Mouse (Mus musculus) embryo, embryonic 10 days (tissue): Measurements from ENCODE around the gene Prop1.

Experiments
- DNase-seq: peaks from one replicate; pipeline ENCODE4 v3.0.0-alpha.2; 2015; ENCODE audit warnings: low spot score

Gene Prop1

DNA sequence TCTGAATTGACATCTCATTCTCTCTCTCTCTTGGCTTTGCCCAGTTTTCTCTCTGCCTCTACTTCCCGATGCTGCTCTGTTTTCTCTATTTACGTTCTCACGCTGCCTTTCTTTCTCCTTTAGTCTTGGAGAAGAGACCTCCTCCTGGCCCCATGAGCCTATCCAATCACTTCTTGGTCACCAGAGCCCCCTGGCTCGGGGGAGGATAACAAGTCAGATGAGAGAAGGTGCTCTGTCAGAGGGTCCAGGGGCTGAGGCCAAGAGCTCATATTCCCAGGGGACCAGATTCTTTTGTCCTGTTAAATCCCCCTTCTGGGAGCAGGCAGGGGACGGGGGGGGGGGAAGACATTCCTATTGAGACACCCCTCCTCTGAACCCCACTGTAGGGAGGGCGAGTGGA, at the start of gene Prop1:
Gene Prop1, minus strand, starts transcription at position 101 of the 400 bp plus-strand sequence.
- no peak for DNase-seq

GRCm38 (mm10) chr11:51003296-51003695, 49.7 kb upstream of the Prop1 start, which contains the start of gene Olfr51:
Gene Olfr51, plus strand, starts transcription at chr11:51003596.
- DNase-seq: no peak

GRCm38 (mm10) chr11:50981667-50982066, 28.1 kb upstream of the Prop1 start, which contains the start of gene Olfr1377:
Gene Olfr1377, plus strand, starts transcription at chr11:50981967.
- DNase-seq: no peak

DNA sequence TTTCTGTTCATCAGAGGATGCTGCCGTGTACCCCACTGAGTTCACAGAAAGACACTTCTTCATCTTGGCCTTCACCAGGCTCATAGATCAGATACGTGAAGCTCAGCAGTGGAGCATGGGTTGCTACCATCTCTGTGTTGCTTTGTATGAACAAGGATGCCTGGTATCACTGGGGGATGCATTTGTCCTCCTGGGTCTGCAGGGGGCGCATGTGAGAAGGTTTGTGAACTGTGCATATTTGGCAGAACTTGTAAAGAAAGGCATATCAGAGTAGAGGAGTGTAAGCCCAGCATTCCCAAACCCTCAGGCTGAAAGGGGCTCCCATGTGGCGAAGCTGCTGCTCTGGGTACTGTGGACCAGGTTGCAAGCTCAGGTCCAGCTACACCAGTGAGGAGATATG, 23.7 kb upstream of the Prop1 start:
- DNase-seq: no peak

DNA sequence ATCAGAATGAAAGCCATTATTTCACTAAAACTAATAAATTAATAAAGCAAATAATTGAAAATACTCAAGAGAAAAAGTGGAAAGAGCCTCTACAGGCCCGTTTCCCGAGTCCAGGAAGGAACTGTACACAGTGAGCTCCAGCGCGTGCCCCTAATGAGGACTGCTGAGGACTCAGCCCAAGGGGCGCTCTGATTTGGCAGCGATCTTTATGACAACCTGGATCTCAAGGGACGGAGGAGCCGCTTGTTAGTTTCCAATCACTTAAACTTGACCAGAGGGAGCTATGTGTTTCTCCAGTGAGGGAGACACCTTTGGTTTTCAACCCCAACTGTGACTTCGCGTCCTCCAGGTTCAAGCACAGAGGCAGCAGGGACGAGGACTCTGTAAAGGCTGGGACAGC, 12.7 kb upstream of the Prop1 start, which contains the start of gene Olfr1378:
Gene Olfr1378, plus strand, starts transcription at position 301 of the 400 bp plus-strand sequence.
- no peak for DNase-seq

GRCm38 (mm10) chr11:50964886-50965285, 11.3 kb upstream of the Prop1 start:
- DNase-seq: no peak

GRCm38 (mm10) chr11:50952290-50952689, 1.3 kb downstream of the Prop1 start:
- DNase-seq: no peak

- DNase-seq: no peak
Measured at GRCm38 (mm10) chr11:50943506-50943905, 10.1 kb downstream of the Prop1 start, which contains the start of gene 4933414I15Rik. Gene 4933414I15Rik, minus strand, starts transcription at chr11:50943765.

DNA sequence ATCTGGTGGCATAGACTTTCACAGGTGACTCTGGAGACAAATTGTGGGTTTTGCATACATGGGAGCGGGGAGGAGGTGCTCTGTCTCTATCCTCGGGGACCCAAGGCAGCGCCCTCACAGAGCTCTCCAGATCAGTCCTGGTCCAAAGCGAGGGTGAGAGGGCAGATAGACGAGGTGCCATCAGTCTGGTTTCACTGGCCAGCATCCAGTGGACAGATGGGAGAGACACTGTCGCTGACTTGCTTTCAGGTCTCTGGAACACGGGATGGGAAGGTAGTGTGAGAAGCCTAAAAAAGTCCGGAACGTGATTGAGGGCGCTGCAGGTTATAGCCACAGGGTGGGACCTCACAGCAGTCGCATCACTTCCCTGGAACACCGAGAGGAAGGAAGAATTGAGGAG, 11.2 kb downstream of the Prop1 start:
- DNase-seq: no peak

DNA sequence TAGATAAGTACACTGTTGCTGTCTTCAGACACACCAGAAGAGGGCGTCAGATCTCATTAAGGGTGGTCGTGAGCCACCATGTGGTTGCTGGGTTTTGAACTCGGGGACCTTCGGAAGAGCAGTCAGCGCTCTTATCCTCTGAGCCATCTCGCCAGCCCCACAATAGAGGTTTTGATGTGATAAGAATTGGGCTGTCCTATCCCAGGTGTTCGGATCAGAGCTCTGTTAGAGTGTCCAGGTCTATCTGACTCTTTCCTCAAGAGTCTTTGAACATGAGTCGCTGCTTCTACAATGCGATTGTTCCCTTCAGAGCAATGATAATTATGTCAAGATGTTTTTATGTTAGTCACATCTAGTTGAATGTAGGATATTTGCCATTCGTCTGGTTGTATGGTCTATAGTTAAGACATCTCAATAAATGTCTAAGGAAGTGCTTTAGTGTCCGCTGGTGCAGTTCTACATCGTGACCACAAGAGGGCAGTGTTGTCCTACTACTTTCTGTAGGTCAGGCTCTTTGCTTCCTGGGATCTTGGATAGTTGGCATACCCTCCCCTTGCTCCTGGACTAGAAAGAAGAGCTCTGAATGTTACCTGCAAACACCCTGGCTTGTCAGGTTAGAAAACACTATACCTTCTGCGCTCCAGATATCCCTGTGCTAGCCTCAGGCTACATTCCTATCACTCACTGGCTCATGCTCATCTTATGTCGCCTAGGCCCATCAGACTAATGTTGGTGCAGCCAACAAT, 13.8 kb downstream of the Prop1 start:
- DNase-seq: peak; percentile 87

GRCm38 (mm10) chr11:50938435-50938834, 15.1 kb downstream of the Prop1 start:
- no peak for DNase-seq

DNA sequence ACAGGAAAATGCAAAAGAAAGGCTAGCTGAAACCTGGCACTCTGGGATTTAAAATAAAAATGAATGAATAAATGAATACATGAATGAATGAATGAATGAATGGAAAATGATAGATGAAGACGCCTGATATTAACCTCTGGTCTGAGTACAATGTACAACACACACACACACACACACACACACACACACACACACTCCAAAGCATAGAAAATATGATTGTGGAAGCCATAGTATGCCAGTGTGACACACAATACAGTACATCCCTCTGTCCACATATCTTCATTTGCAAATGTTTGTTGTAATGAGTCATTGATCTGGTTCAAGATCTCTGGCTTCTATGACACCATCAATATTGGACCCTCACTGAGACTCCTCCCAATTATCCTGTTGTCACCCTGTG, 21.5 kb downstream of the Prop1 start:
- DNase-seq: no peak

DNA sequence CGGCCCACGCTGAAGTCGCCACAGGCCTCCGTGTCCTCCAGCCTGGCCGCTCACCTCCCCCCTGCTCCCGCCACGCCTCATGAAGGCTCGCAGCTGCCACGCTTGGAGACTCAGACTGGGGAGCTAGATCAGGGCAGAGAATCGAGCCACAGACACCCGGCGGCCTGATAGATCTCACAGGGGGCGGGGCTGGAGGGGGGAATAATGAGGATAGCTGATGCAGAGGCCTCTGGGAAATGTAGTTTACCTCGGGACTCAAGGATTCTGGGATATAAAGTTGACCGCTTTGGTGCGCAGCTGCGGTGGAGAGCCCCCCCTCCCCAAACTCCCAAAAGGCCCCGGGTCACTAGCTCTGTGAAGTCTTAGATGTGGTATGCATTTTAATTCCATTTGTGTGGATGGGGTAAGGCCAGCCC, 22.1 kb downstream of the Prop1 start, which contains the start of gene Zfp354b:
Gene Zfp354b, minus strand, starts transcription at position 183 of the 416 bp plus-strand sequence.
- peak; percentile 87 for DNase-seq

DNA sequence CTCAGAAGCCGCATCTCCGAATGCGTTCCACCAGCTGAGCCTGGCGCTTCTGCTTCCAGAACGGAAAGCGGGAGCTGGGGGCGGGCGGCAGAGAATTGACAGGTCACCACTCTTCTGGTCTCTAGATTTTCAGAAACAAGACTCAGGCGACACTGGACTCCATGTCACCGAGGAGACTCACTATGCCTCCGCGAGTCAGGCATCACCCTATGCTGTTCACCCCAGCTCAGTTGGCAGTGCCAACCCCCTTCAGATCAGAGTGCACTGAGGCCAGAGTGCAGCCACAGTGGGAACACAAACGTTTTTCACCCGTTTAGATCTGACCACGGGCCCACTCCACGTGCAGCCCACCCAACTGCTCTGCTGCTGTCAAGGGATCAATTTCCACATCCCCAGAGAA, 22.5 kb downstream of the Prop1 start:
- DNase-seq: peak; percentile 11

DNA sequence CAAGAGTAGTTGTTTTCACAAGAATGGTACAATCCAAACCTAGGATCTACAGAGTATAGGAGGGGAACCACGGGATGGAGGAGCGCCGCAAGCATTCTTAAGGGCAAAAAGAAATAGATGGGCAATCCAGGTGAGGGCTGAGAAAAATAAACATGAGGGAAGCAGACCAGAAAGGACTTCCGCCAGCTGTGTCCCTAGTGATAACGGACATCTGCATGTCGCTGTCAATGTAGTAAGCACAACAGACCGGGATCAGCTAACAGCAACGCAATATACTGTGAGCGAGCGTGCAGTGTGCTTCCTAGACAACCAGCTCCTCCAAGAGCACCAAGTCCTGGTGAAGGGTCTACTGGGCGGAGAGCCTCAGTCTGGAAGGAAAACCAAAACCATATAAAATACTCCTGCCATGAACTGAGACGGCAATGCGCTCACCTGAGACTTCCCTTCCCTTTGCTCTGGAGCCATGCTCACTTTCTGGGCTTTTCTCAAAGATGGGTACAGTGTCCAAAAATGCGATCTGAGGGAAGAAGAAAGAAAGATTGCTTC, 23.0 kb downstream of the Prop1 start:
- peak; percentile 12 for DNase-seq

DNA sequence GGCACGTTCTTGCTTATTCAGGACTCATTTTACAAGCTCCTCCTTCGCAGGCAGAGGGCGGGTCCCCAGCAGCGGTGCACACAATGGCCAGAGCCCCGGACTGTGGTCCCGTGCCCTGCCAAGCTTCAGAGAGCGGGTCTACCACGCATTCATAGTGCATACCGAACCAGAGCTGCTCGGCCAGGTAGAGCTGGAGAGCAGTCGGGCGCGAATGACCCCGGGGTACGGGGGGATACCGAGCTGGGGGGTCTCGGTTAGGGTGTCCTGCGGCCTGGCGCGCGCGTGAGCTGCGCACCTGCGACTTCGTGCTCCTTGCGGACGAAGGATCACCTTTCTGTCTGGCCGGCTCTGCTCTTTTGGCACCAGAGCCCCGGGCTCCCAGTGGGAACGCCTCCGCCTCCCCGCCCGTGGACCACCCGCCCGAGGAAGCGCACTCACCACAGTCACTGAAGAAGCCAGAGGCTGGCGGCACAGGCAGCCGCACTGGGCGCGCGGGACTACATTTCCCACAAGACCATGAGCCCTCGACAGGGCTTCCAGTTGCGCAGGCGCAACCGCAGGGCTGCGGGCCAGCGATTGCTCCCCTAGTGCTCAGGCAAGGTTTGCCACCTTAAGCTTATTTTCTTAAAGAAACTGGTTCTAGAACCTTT, 37.8 kb downstream of the Prop1 start, which contains the start of gene Zfp2:
Gene Zfp2, minus strand, starts transcription at position 495 of the 650 bp plus-strand sequence.
- peak; percentile 95 for DNase-seq

DNA sequence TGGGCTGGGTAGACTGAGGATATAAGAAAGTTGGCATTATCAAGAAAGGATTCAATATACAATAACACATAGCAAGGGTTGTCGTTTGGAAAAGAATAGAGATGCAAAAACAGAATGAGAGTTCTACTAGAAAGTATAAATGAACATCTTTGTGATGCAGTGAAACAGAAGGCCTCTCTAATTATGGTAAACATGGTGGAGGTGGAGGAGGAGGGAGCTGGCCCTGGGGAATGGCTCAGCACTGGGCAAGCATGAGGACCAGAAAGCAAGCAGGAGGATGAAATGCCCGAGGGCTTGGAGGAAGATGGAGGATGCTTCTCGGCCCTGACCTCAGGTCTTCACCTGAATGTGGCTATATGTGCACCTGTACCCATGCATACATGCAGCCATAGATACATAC, 39.1 kb downstream of the Prop1 start:
- no peak for DNase-seq

GRCm38 (mm10) chr11:50913301-50913700, 40.3 kb downstream of the Prop1 start:
- DNase-seq: no peak

- DNase-seq: no peak
Measured at GRCm38 (mm10) chr11:50908136-50908535, 45.4 kb downstream of the Prop1 start.
